Comparison of ENCODE assay signal across 11 mouse cellular contexts in the genomic region with DNA sequence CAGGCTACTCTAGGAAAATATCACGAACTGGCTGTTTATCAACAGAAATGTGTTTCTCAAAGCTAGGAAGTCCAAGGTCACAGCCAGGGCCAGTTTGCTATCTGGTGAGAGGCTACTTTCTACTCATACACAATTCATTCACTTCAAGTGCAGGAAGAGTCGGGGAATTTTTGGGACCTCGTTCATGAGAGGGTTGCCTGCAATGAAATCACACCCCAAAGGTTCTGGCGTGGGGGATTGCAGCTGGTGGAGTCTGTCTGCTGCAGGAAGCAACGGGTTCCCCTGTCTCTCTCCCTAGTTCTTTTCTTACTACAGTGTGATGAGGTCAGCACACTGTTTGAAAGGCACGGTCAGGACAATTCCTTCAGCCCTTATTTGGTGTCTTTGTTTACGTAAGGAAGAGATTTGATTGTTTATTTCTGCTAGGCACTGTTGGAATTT. TPM values are rescaled to one million over a fixed set of nuclear protein-coding genes. Genes with fewer than 3 reads are reported as not detected.
A peak's percentile ranks its signal among the peaks of the same experiment; 100 is the strongest.
DNase-seq lines count a peak whose midpoint lies in the region; ATAC-seq and TF ChIP-seq lines count a peak whose summit lies in the region.
"Had no signal": no experiment of that assay in that cellular context is flagged by ENCODE, and none has a peak within 500 bp of the region (broad histone marks: within the 10 kb centered on the region; RNA-seq: fewer than 3 reads in every experiment).

No protein-coding gene starts in this region.

- no peak overlapping the region for H3K4me2 ChIP-seq in liver, postnatal 0 days (ENCODE audit: low read depth, low read length)
- no peak overlapping the region for H3K4me2 ChIP-seq in embryonic facial prominence, embryonic 15.5 days (replicated peaks)
- H3K4me2 ChIP-seq in kidney, embryonic 15.5 days, result no peak overlapping the region
- no peak overlapping the region for H3K4me2 ChIP-seq in myocyte (ENCODE audit: low read depth)
- H3K4me2 ChIP-seq in hindbrain, postnatal 0 days (ENCODE audit: low read depth, low read length), result no peak overlapping the region
- H3K4me2 ChIP-seq: embryonic facial prominence, embryonic 12.5 days had no signal

- no peak overlapping the region for H3K9ac ChIP-seq in liver, postnatal 0 days (replicated peaks)
- H3K9ac ChIP-seq in embryonic facial prominence, embryonic 15.5 days, result no peak overlapping the region
- H3K9ac ChIP-seq in kidney, embryonic 15.5 days, result no peak overlapping the region
- H3K9ac ChIP-seq in hindbrain, postnatal 0 days (replicated peaks; ENCODE audit: low read length), result no peak overlapping the region
- H3K9ac ChIP-seq: embryonic facial prominence, embryonic 12.5 days; liver, embryonic 14.5 days had no signal

- H3K79me2 ChIP-seq in myocyte (ENCODE audit: control insufficient read depth, insufficient read depth), result no peaks in the 10 kb centered on the region

- peak overlapping the region; percentile 35 for H3K27ac ChIP-seq in liver, postnatal 0 days (ENCODE audit: low read depth)
- H3K27ac ChIP-seq in embryonic facial prominence, embryonic 15.5 days (replicated peaks), result peak overlapping the region; percentile 45
- H3K27ac ChIP-seq in kidney, embryonic 15.5 days, result peak overlapping the region; percentile 60; the same call in 1 of the 2 replicates
- H3K27ac ChIP-seq in hindbrain, postnatal 0 days, result no peak overlapping the region
- no peak overlapping the region for H3K27ac ChIP-seq in hindbrain, embryonic 10.5 days
- H3K27ac ChIP-seq: embryonic facial prominence, embryonic 12.5 days; liver, embryonic 14.5 days had no signal

- no peak for ATAC-seq in liver, postnatal 0 days
- no peak for ATAC-seq in embryonic facial prominence, embryonic 15.5 days (ENCODE audit: insufficient number of reproducible peaks, low FRiP score, low TSS enrichment, low read depth)
- no peak for ATAC-seq in kidney, embryonic 15.5 days (replicated peaks; ENCODE audit: low FRiP score)
- ATAC-seq in hindbrain, postnatal 0 days, result no peak

- H3K4me3 ChIP-seq in liver, postnatal 0 days (ENCODE audit: low read depth, low read length), result no peak overlapping the region
- no peak overlapping the region for H3K4me3 ChIP-seq in embryonic facial prominence, embryonic 15.5 days (replicated peaks)
- H3K4me3 ChIP-seq in kidney, embryonic 15.5 days (replicated peaks), result no peak overlapping the region
- H3K4me3 ChIP-seq in myocyte, result no peak overlapping the region
- H3K4me3 ChIP-seq in hindbrain, postnatal 0 days (ENCODE audit: low read length), result no peak overlapping the region
- H3K4me3 ChIP-seq in hindbrain, embryonic 10.5 days, result no peak overlapping the region
- H3K4me3 ChIP-seq: embryonic facial prominence, embryonic 12.5 days had no signal

- no peak for TF ChIP-seq POLR2A in myocyte (IDR thresholded peaks at IDR 0.05; ENCODE audit: insufficient read length, low read depth)

- no peak for TF ChIP-seq CTCF in liver, postnatal 0 days (IDR thresholded peaks at IDR 0.05; ENCODE audit: low read depth)
- no peak for TF ChIP-seq CTCF in hindbrain, postnatal 0 days (IDR thresholded peaks at IDR 0.05; ENCODE audit: low read depth)

- no peaks in the 10 kb centered on the region for H3K9me3 ChIP-seq in liver, postnatal 0 days (ENCODE audit: low read length)
- H3K9me3 ChIP-seq in embryonic facial prominence, embryonic 15.5 days (replicated peaks), result no peaks in the 10 kb centered on the region
- no peaks in the 10 kb centered on the region for H3K9me3 ChIP-seq in kidney, embryonic 15.5 days (replicated peaks)
- H3K9me3 ChIP-seq in hindbrain, postnatal 0 days (ENCODE audit: low read length), result no peaks in the 10 kb centered on the region
- no peaks in the 10 kb centered on the region for H3K9me3 ChIP-seq in hindbrain, embryonic 10.5 days
- H3K9me3 ChIP-seq: embryonic facial prominence, embryonic 12.5 days had no signal

- H3ac ChIP-seq in myocyte (ENCODE audit: control insufficient read depth, insufficient read length), result no peak overlapping the region

- DNase-seq in liver, postnatal 0 days, result no peak
- no peak for DNase-seq in liver
- no peak for DNase-seq in hindbrain, postnatal 0 days (ENCODE audit: low spot score)
- no peak for DNase-seq in c-Kit-positive CD71-positive TER-119-positive erythroid progenitor cells, embryonic 14.5 days (ENCODE audit: low spot score)
- DNase-seq in hindbrain, embryonic 10.5 days (ENCODE audit: low spot score), result no peak
- DNase-seq: gastrocnemius, postnatal 10 days had no signal

- no peaks in the 10 kb centered on the region for H3K36me3 ChIP-seq in liver, postnatal 0 days (replicated peaks; ENCODE audit: insufficient read depth, low read length)
- H3K36me3 ChIP-seq in embryonic facial prominence, embryonic 15.5 days, result no peaks in the 10 kb centered on the region
- no peaks in the 10 kb centered on the region for H3K36me3 ChIP-seq in kidney, embryonic 15.5 days
- no peaks in the 10 kb centered on the region for H3K36me3 ChIP-seq in myocyte (ENCODE audit: control insufficient read depth, insufficient read depth)
- no peaks in the 10 kb centered on the region for H3K36me3 ChIP-seq in hindbrain, postnatal 0 days (ENCODE audit: insufficient read depth, low read length)
- no peaks in the 10 kb centered on the region for H3K36me3 ChIP-seq in hindbrain, embryonic 10.5 days
- H3K36me3 ChIP-seq: embryonic facial prominence, embryonic 12.5 days had no signal

- WGBS in liver, postnatal 0 days (ENCODE audit: insufficient replicate concordance), result 20% methylated on average over 7 of the region's 7 CpGs
- WGBS in embryonic facial prominence, embryonic 15.5 days, result 33% methylated on average over 7 of the region's 7 CpGs
- WGBS in kidney, embryonic 15.5 days, result 31% methylated on average over 7 of the region's 7 CpGs
- WGBS in hindbrain, postnatal 0 days, result 63% methylated on average over 7 of the region's 7 CpGs
- WGBS in hindbrain, embryonic 10.5 days, result 64% methylated on average over 7 of the region's 7 CpGs

- no peak for TF ChIP-seq EP300 in liver, postnatal 0 days (IDR thresholded peaks at IDR 0.05; ENCODE audit: low read depth)

- peaks cover 32% of the 10 kb centered on the region for H3K4me1 ChIP-seq in liver, postnatal 0 days (ENCODE audit: insufficient read depth)
- H3K4me1 ChIP-seq in embryonic facial prominence, embryonic 15.5 days, result peaks cover 37% of the 10 kb centered on the region
- H3K4me1 ChIP-seq in kidney, embryonic 15.5 days, result peaks cover 32% of the 10 kb centered on the region
- H3K4me1 ChIP-seq in hindbrain, postnatal 0 days (ENCODE audit: insufficient read depth, low read length), result peaks cover 17% of the 10 kb centered on the region; the same call in 1 of the 2 replicates
- peaks cover 34% of the 10 kb centered on the region for H3K4me1 ChIP-seq in hindbrain, embryonic 10.5 days (replicated peaks)

- no peaks in the 10 kb centered on the region for H3K27me3 ChIP-seq in liver, postnatal 0 days (ENCODE audit: insufficient read depth, low read length)
- H3K27me3 ChIP-seq in embryonic facial prominence, embryonic 15.5 days, result no peaks in the 10 kb centered on the region
- H3K27me3 ChIP-seq in kidney, embryonic 15.5 days, result no peaks in the 10 kb centered on the region
- no peaks in the 10 kb centered on the region for H3K27me3 ChIP-seq in myocyte (ENCODE audit: control insufficient read depth, insufficient read depth, insufficient read length)
- no peaks in the 10 kb centered on the region for H3K27me3 ChIP-seq in hindbrain, postnatal 0 days (ENCODE audit: insufficient read depth, low read length)
- H3K27me3 ChIP-seq in hindbrain, embryonic 10.5 days (ENCODE audit: insufficient read depth, poor library complexity, severe bottlenecking), result no peaks in the 10 kb centered on the region
- H3K27me3 ChIP-seq: embryonic facial prominence, embryonic 12.5 days had no signal

TF ChIP-seq in myocyte, 11 proteins besides CTCF, POLR2A, EP300 and RAD21:
- TF ChIP-seq USF1 (IDR thresholded peaks at IDR 0.05; ENCODE audit: low read depth) (no peak), REST (IDR thresholded peaks at IDR 0.05; ENCODE audit: insufficient read depth, insufficient read length) (no peak), SRF (IDR thresholded peaks at IDR 0.05; ENCODE audit: control insufficient read depth, insufficient read length, low read depth) (no peak), MYOD1 (IDR thresholded peaks at IDR 0.05; ENCODE audit: control insufficient read depth in 1 of 3, insufficient read length in 2 of 3, low read depth in 2 of 3) (peak; percentile 45 to 79 (median 70)), E2F4 (IDR thresholded peaks at IDR 0.05; ENCODE audit: insufficient read depth) (no peak), TCF12 (IDR thresholded peaks at IDR 0.05; ENCODE audit: insufficient read depth, poor library complexity, severe bottlenecking) (peak; percentile 7), MYOG (IDR thresholded peaks at IDR 0.05; ENCODE audit: control insufficient read depth in 1 of 3, insufficient read depth in 1 of 3, insufficient read length in 2 of 3, low read depth in 2 of 3) (no peak), CEBPB (IDR thresholded peaks at IDR 0.05; ENCODE audit: insufficient read depth, poor library complexity, severe bottlenecking) (no peak), MAX (IDR thresholded peaks at IDR 0.05; ENCODE audit: low read depth) (no peak)

RNA-seq across cellular contexts. Expression of gene Alg14, which starts 48.8 kb away (rescaled TPM):
- polyA plus RNA-seq in liver, postnatal 0 days (2015; fragmentation: Nextera tagmentation; extraction: Ambion mirVana), result 20.1 and 21.3 TPM in 2 replicates
- 40.0 and 42.9 TPM in 2 replicates for polyA plus RNA-seq in embryonic facial prominence, embryonic 15.5 days (2015; fragmentation: Nextera tagmentation; extraction: Ambion mirVana)
- 38.9 and 41.5 TPM in 2 replicates for polyA plus RNA-seq in kidney, embryonic 15.5 days (2015; fragmentation: Nextera tagmentation; extraction: Ambion mirVana)
- 14.8 TPM for polyA plus RNA-seq in myocyte (2012; fragmentation: generic; extraction: Trizol)
- total RNA-seq in hindbrain, postnatal 0 days (2014; rRNA removed), result 26.6 and 30.3 TPM in 2 replicates
- 35.3 and 39.5 TPM in 2 replicates for polyA plus RNA-seq in hindbrain, postnatal 0 days (2015; fragmentation: Nextera tagmentation; extraction: Ambion mirVana)
- polyA plus RNA-seq in hindbrain, embryonic 10.5 days (2016; fragmentation: Nextera tagmentation; extraction: Ambion mirVana), result 35.5 and 41.5 TPM in 2 replicates

RNA-seq across cellular contexts. Expression of gene Tmem56, which starts 57.4 kb away (rescaled TPM):
- polyA plus RNA-seq in liver, postnatal 0 days (2015; fragmentation: Nextera tagmentation; extraction: Ambion mirVana), result 21.9 and 24.1 TPM in 2 replicates
- polyA plus RNA-seq in embryonic facial prominence, embryonic 15.5 days (2015; fragmentation: Nextera tagmentation; extraction: Ambion mirVana), result 1.2 and 1.3 TPM in 2 replicates
- polyA plus RNA-seq in kidney, embryonic 15.5 days (2015; fragmentation: Nextera tagmentation; extraction: Ambion mirVana), result 1.6 and 1.7 TPM in 2 replicates
- 0.13 TPM for polyA plus RNA-seq in myocyte (2012; fragmentation: generic; extraction: Trizol)
- total RNA-seq in hindbrain, postnatal 0 days (2014; rRNA removed), result 8.1 and 13.5 TPM in 2 replicates
- 3.8 and 3.9 TPM in 2 replicates for polyA plus RNA-seq in hindbrain, postnatal 0 days (2015; fragmentation: Nextera tagmentation; extraction: Ambion mirVana)
- polyA plus RNA-seq in hindbrain, embryonic 10.5 days (2016; fragmentation: Nextera tagmentation; extraction: Ambion mirVana), result 0.84 and 1.1 TPM in 2 replicates

Comparison
In these comparisons a context has a peak if more than half of its experiments do, and no peak if none do; other contexts are left out.
1. H3K27ac ChIP-seq: peak in liver, postnatal 0 days (single experiment), embryonic facial prominence, embryonic 15.5 days (single experiment) and kidney, embryonic 15.5 days (single experiment); none in hindbrain, postnatal 0 days (single experiment) and hindbrain, embryonic 10.5 days (single experiment).